Mouse (Mus musculus): Measurements from ENCODE around the gene Manba. TPM values are rescaled to one million over a fixed set of nuclear protein-coding genes. Genes with fewer than 3 reads are reported as not detected.
"Not testable (repeated sequence)": the region's sequence is repeated elsewhere in the genome, so short reads cannot be mapped to it uniquely, and the experiment has no call there.

Manba gene
- polyA plus RNA-seq, 1 experiment from 2014 or later: 3.9 TPM

GRCm38 (mm10) chr3:135515246-135515645, 29.8 kb downstream of the Manba start:
- Histone ChIP-seq H3K27me3 (ENCODE audit: low read depth, poor library complexity, severe bottlenecking) (no peaks in the 10 kb centered on the region), H3K4me3 (no peak overlapping the region), H3K36me3 (no peaks in the 10 kb centered on the region), H3K27ac (replicated peaks) (no peak overlapping the region), H3K9me3 (replicated peaks) (no peaks in the 10 kb centered on the region), H3K4me1 (peaks cover 6% of the 10 kb centered on the region)
- no peak for DNase-seq (ENCODE audit: low spot score)
- 85% methylated on average over 5 of the region's 5 CpGs for WGBS

- Histone ChIP-seq H3K27me3 (ENCODE audit: low read depth, poor library complexity, severe bottlenecking) (no peaks in the 10 kb centered on the region), H3K4me1 (peaks cover 6% of the 10 kb centered on the region), H3K4me3 (no peak overlapping the region), H3K36me3 (no peaks in the 10 kb centered on the region), H3K27ac (replicated peaks) (no peak overlapping the region), H3K9me3 (replicated peaks) (no peaks in the 10 kb centered on the region)
- DNase-seq (ENCODE audit: low spot score): no peak
- 79% methylated on average over 6 of the region's 6 CpGs for WGBS
Measured at GRCm38 (mm10) chr3:135516891-135517290, 31.5 kb downstream of the Manba start.

GRCm38 (mm10) chr3:135518882-135519281, 33.5 kb downstream of the Manba start:
- no peaks in the 10 kb centered on the region for H3K36me3 ChIP-seq
- no peaks in the 10 kb centered on the region for H3K9me3 ChIP-seq (replicated peaks)
- no peaks in the 10 kb centered on the region for H3K27me3 ChIP-seq (ENCODE audit: low read depth, poor library complexity, severe bottlenecking)
- 87% methylated on average over 5 of the region's 5 CpGs for WGBS
- peaks cover 5% of the 10 kb centered on the region for H3K4me1 ChIP-seq
- DNase-seq (ENCODE audit: low spot score): no peak
- H3K4me3 ChIP-seq: no peak overlapping the region
- 0 out of 2 replicates have a peak overlapping the region, but pooled peaks have one; percentile 33 for H3K27ac ChIP-seq (replicated peaks)

GRCm38 (mm10) chr3:135519584-135519983, 34.2 kb downstream of the Manba start:
- Histone ChIP-seq H3K9me3 (replicated peaks) (no peaks in the 10 kb centered on the region), H3K27ac (replicated peaks) (no peak overlapping the region), H3K36me3 (no peaks in the 10 kb centered on the region), H3K4me3 (no peak overlapping the region), H3K27me3 (ENCODE audit: low read depth, poor library complexity, severe bottlenecking) (no peaks in the 10 kb centered on the region), H3K4me1 (peaks cover 5% of the 10 kb centered on the region)
- no peak for DNase-seq (ENCODE audit: low spot score)
- WGBS: 83% methylated on average over 6 of the region's 6 CpGs

- no peaks in the 10 kb centered on the region for H3K9me3 ChIP-seq (replicated peaks)
- 68% methylated on average over 4 of the region's 4 CpGs for WGBS
- H3K4me1 ChIP-seq: peaks cover 5% of the 10 kb centered on the region
- H3K27me3 ChIP-seq (ENCODE audit: low read depth, poor library complexity, severe bottlenecking): no peaks in the 10 kb centered on the region
- H3K4me3 ChIP-seq: no peak overlapping the region
- H3K36me3 ChIP-seq: no peaks in the 10 kb centered on the region
- H3K27ac ChIP-seq (replicated peaks): no peak overlapping the region
- DNase-seq (ENCODE audit: low spot score): no peak
Measured at GRCm38 (mm10) chr3:135521963-135522362, 36.6 kb downstream of the Manba start.

GRCm38 (mm10) chr3:135522618-135523355, 37.4 kb downstream of the Manba start:
- H3K4me3 ChIP-seq: no peak overlapping the region
- H3K27me3 ChIP-seq (ENCODE audit: low read depth, poor library complexity, severe bottlenecking): no peaks in the 10 kb centered on the region
- no peak for DNase-seq (ENCODE audit: low spot score)
- H3K27ac ChIP-seq (replicated peaks): peak overlapping the region; percentile 46; the same call in 1 of the 2 replicates
- H3K36me3 ChIP-seq: no peaks in the 10 kb centered on the region
- H3K4me1 ChIP-seq: peaks cover 5% of the 10 kb centered on the region
- no peaks in the 10 kb centered on the region for H3K9me3 ChIP-seq (replicated peaks)
- WGBS: 65% methylated on average over 16 of the region's 16 CpGs

- not testable (repeated sequence) for H3K4me1 ChIP-seq; H3K36me3 ChIP-seq; H3K9me3 ChIP-seq (replicated peaks); DNase-seq (ENCODE audit: low spot score); H3K27me3 ChIP-seq (ENCODE audit: low read depth, poor library complexity, severe bottlenecking); H3K27ac ChIP-seq (replicated peaks); H3K4me3 ChIP-seq
- WGBS: 31% methylated on average over 2 of the region's 2 CpGs
Measured at GRCm38 (mm10) chr3:135524900-135525299, 39.5 kb downstream of the Manba start.

- H3K4me3 ChIP-seq: no peak overlapping the region
- H3K27ac ChIP-seq (replicated peaks): no peak overlapping the region
- no peaks in the 10 kb centered on the region for H3K9me3 ChIP-seq (replicated peaks)
- no peak for DNase-seq (ENCODE audit: low spot score)
- no peaks in the 10 kb centered on the region for H3K4me1 ChIP-seq
- 90% methylated on average over 7 of the region's 7 CpGs for WGBS
- no peaks in the 10 kb centered on the region for H3K36me3 ChIP-seq
- no peaks in the 10 kb centered on the region for H3K27me3 ChIP-seq (ENCODE audit: low read depth, poor library complexity, severe bottlenecking)
Measured at GRCm38 (mm10) chr3:135529670-135530069, 44.3 kb downstream of the Manba start.

- Histone ChIP-seq H3K27ac (replicated peaks) (no peak overlapping the region), H3K9me3 (replicated peaks) (no peaks in the 10 kb centered on the region), H3K4me1 (no peaks in the 10 kb centered on the region), H3K27me3 (ENCODE audit: low read depth, poor library complexity, severe bottlenecking) (no peaks in the 10 kb centered on the region), H3K36me3 (no peaks in the 10 kb centered on the region), H3K4me3 (no peak overlapping the region)
- 71% methylated on average over 2 of the region's 2 CpGs for WGBS
- DNase-seq (ENCODE audit: low spot score): no peak
Measured at GRCm38 (mm10) chr3:135531762-135532161, 46.4 kb downstream of the Manba start.

GRCm38 (mm10) chr3:135534103-135534502, 48.7 kb downstream of the Manba start:
- Histone ChIP-seq H3K4me1 (no peaks in the 10 kb centered on the region), H3K4me3 (no peak overlapping the region), H3K36me3 (no peaks in the 10 kb centered on the region), H3K27ac (replicated peaks) (no peak overlapping the region), H3K27me3 (ENCODE audit: low read depth, poor library complexity, severe bottlenecking) (no peaks in the 10 kb centered on the region), H3K9me3 (replicated peaks) (no peaks in the 10 kb centered on the region)
- WGBS: 80% methylated on average over 4 of the region's 5 CpGs
- no peak for DNase-seq (ENCODE audit: low spot score)

GRCm38 (mm10) chr3:135546212-135546923, 61.0 kb downstream of the Manba start:
- Histone ChIP-seq H3K4me1 (peaks cover 13% of the 10 kb centered on the region), H3K27ac (replicated peaks) (no peak overlapping the region), H3K27me3 (ENCODE audit: low read depth, poor library complexity, severe bottlenecking) (no peaks in the 10 kb centered on the region), H3K36me3 (no peaks in the 10 kb centered on the region), H3K4me3 (no peak overlapping the region), H3K9me3 (replicated peaks) (no peaks in the 10 kb centered on the region)
- DNase-seq (ENCODE audit: low spot score): no peak
- 73% methylated on average over 13 of the region's 13 CpGs for WGBS

- WGBS: 66% methylated on average over 8 of the region's 8 CpGs
- Histone ChIP-seq H3K4me1 (peaks cover 13% of the 10 kb centered on the region), H3K9me3 (replicated peaks) (no peaks in the 10 kb centered on the region), H3K27ac (replicated peaks) (no peak overlapping the region), H3K36me3 (no peaks in the 10 kb centered on the region), H3K4me3 (no peak overlapping the region), H3K27me3 (ENCODE audit: low read depth, poor library complexity, severe bottlenecking) (no peaks in the 10 kb centered on the region)
- no peak for DNase-seq (ENCODE audit: low spot score)
Measured at GRCm38 (mm10) chr3:135547298-135547697, 61.9 kb downstream of the Manba start.

GRCm38 (mm10) chr3:135552874-135553273, 67.5 kb downstream of the Manba start:
- 84% methylated on average over 5 of the region's 5 CpGs for WGBS
- DNase-seq (ENCODE audit: low spot score): no peak
- Histone ChIP-seq H3K4me1 (no peaks in the 10 kb centered on the region), H3K27ac (replicated peaks) (no peak overlapping the region), H3K4me3 (no peak overlapping the region), H3K36me3 (no peaks in the 10 kb centered on the region), H3K27me3 (ENCODE audit: low read depth, poor library complexity, severe bottlenecking) (no peaks in the 10 kb centered on the region), H3K9me3 (replicated peaks) (no peaks in the 10 kb centered on the region)
